Mouse (Mus musculus) gastrocnemius, postnatal 36 days (tissue): ENCODE measurements at regions not wholly inside any gene's neighbourhood (a gene's known extent, or its start where the extent isn't known, plus 50 kb on each side); places are given as distances from the start of the nearest gene placed in this dataset.

Experiments
- DNase-seq, 2 experiments: peaks; one replicate each; pipeline ENCODE4 v3.0.0; 2022
- intact Hi-C: fragments of 180-260 bp; cut with DNase I; formaldehyde crosslinking; loops from one replicate; pipeline ENCODE4 v1.15.1; 2025

GRCm38 (mm10) chr8:34709911-34710733 lies 598.6 kb upstream of the Gm10131 start:
- DNase-seq, result no peak
- intact Hi-C loops, result no loop called here

DNA sequence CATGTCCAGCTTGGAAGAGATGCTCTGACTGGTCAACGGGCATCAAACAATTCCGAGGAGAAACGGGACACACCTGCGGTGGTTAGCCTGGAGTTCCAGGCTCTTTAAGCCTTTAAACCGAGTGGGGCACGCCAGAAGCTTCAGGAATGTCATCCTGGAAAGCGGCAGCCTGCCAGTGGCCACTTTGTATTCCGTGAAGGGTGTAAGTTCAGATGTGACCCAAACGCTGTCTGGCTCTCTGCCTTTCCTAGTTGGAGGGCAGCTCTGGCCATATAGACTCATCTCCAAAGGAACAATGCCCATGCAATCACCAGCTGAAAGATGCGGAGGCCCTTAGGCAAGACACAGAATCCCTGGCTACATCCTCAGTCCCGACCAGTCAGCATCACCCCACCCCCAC lies 597.8 kb upstream of the Gm10131 start:
- no peak for DNase-seq
- intact Hi-C loops, result no loop called here

GRCm38 (mm10) chr8:34703351-34703750 lies 591.8 kb upstream of the Gm10131 start:
- intact Hi-C loops, result no loop called here
- no peak for DNase-seq

DNA sequence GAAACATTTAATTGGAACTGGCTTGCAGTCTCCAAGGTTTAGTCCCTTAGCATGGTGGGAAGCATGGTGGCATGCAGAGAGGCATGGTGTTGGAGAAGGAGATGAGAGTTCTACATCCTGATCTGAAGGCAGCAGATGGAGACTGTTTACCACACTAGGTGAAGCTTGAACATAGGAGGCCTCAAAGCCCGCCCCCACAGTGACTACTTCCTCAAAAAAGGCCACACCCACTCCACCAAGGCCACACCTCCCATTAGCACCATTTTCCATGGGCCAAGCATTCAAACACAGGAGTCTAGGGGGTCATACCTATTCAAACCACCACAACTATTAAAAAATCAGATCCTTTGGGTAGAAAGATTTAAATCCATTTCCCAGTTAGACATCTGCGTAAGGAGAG lies 591.3 kb upstream of the Gm10131 start:
- intact Hi-C loops, result no loop called here
- no peak for DNase-seq

DNA sequence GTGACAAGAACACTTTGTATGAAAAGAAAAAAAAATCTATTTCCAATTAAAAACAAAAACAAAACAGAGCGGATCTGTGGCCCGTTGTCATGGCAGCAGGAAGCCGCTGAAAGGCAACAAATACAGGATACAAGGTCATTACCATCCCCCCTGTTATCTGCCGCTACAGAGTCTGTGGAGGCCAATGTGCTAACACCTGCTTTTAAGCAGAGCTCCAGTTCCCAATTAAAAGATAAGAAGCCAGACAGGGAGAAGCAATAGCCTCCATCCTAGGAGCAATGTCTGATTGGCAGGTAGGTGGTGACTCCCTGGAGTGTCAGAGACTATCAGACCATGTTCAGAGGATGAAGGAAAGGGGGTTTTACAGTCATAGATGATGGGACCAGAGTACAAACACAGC lies 587.5 kb upstream of the Gm10131 start:
- intact Hi-C loops, result no loop called here
- no peak for DNase-seq

- intact Hi-C loops, result no loop called here
- DNase-seq, result no peak
Measured at GRCm38 (mm10) chr8:34696365-34696764, 584.8 kb upstream of the Gm10131 start.

- no peak for DNase-seq
- intact Hi-C loops, result no loop called here
Measured at GRCm38 (mm10) chr8:34692606-34693005, 581.1 kb upstream of the Gm10131 start.

GRCm38 (mm10) chr8:34691776-34692175 lies 580.2 kb upstream of the Gm10131 start:
- no peak for DNase-seq
- intact Hi-C loops, result no loop called here

DNA sequence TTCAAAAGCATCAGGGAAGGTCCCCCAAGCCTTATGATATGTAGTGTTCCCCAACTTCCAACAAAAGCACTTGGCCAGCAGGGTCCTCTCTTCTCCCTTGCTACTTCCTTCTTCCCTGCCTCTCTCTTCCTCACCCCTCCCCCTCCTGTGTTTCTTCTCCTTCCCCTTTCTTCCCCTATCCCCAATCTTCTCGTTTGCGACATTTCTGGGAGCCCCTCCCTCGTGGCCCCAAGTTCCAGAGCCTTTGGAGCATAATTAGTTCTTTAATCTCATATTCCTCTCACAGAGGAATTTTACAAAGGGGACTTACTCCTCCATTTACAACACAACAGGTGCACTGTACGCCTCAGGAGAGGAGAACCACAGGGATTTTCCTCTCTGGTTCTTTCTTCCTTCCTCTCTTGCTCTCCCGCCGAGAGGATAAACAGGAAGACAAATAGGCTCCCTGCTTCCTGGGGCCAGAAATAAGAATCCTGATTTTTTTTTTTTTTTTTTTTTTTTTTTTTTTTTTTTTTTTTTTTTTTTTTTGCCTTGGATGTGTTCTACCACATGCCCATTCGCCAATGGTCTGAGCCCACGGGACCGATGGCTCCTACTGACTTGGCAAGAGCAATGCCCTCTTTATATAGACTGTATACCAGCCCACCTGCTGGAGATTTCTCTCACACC lies 578.4 kb upstream of the Gm10131 start:
- no peak for DNase-seq
- intact Hi-C loops, result no loop called here

DNA sequence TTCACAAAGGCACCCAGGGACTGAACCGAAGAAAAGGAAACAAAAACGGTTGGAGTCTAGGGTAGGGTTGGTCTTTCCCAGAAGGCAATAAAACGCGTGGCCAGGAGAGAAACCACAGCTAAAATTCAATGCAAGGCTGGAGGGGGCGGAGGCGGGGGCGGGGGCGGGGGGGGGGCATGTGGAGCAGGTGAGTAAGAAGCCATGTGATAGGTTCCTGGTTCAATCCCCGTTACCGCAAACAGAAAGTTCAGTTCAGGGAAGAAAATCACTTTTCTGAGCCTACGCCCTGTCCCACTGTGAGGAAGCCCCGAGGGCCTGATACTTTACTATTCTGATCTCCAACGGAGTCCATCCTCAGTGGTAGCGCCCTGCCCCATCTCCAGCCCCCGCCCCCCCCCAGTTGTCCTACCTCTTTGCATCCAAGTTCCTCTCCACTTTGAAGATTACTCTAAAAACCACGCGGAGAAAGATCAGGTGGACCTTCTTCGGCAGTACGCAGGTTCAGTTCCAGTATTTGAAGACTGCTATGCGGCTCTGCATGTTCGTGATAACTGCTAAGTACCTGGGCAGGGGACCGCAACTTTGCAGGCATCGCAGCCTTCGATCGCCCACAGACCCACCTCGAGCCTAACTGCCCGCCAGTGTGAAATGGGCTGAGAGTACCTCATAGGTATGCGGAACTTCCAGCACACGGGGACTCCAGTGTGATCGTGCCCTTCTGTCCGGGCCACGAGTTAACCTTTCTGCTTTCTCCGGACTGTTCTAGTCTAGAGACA lies 577.7 kb upstream of the Gm10131 start:
- intact Hi-C loops, result no loop called here
- DNase-seq, result no peak

DNA sequence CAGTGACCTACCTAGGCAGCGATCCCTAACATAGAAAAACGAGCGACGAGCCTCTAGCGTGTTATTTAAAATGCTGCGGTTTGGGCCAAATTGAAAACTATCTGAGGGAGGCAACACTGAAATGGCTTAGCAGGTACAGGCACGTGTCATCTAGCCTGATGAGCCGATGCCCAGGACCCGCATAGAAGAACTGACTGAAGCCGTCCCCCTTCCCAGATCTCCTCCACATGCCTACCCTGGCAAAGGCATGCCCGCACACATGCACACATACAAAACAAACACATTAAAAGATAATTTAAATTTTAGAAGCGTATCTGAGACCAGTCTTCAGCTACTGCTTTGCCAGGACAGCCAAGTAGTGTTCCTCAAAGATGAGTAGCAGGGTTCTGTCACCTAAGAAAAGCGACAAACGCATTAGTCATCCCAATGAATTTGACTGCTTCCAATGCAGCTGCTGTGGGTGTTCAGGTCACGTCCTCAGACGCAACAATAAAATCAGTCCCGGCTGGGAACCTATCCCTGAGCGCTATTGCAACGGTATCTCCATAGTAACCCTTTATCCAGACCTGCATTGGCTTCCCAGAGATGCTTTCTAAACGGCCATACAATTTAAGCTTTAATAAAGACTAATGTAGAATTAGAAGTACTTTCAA lies 577.0 kb upstream of the Gm10131 start:
- intact Hi-C loops, result no loop called here
- no peak for DNase-seq

GRCm38 (mm10) chr8:34686371-34686770 lies 574.8 kb upstream of the Gm10131 start:
- intact Hi-C loops, result no loop called here
- no peak for DNase-seq

GRCm38 (mm10) chr8:34684683-34685082 lies 573.1 kb upstream of the Gm10131 start:
- intact Hi-C loops, result no loop called here
- no peak for DNase-seq

GRCm38 (mm10) chr8:34683173-34683572 lies 571.6 kb upstream of the Gm10131 start:
- DNase-seq, result no peak
- intact Hi-C loops, result no loop called here

DNA sequence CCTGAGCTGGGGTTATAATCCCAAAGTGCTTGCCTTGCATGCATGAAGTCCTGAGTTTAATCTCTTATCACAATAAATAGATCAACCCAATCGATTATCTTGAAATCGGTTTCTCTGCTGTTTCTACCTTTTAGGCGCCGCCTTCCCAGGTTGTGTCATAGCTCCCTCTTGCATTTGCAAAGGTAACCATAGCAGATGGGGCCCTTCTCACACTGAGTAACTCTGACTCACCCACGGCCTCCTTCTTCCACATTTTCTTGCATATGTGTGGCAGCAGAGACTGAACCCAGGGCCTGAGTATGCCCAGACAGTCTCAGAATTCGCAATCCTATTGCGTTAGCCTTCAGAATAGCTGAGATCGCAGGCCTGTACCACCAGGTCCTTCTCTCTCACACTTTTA lies 570.7 kb upstream of the Gm10131 start:
- intact Hi-C loops, result no loop called here
- DNase-seq, result no peak

DNA sequence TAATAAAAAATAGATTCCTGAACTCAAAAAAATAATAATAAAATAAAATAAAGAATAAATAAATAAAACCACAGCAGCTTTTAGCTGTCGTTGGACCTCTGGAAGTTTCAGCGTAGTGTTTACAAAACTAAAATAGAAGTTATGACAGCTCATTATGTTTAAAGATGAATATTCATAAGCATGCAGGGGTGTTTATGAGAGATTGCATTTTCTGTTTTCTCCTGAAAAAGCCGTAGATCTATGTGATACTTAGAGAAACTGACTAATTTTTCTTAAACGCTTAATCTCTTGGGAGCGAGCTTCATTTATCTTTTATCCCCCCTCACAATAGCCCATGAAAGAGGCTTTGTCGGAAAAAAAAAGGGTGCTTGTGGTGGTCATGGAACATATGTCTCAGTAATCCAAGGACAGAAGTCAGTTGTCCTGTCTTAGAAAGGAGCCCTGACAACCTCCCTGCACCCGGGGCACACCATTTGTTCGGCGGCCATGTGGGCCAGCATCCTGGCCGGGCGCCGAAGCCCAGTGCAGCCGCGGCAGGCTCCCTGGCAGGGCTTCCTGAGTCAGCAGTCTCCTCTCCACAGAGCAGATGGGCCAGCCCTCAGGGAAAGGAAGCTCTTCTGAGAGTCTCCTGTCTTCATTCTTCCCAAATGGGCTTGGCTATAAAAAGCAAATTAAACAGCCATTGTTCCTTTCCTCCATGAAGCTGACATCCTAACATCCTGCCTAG lies 568.2 kb upstream of the Gm10131 start:
- DNase-seq, result peak in 1 of 2 experiments; percentile 12
- intact Hi-C loops, result no loop called here

DNA sequence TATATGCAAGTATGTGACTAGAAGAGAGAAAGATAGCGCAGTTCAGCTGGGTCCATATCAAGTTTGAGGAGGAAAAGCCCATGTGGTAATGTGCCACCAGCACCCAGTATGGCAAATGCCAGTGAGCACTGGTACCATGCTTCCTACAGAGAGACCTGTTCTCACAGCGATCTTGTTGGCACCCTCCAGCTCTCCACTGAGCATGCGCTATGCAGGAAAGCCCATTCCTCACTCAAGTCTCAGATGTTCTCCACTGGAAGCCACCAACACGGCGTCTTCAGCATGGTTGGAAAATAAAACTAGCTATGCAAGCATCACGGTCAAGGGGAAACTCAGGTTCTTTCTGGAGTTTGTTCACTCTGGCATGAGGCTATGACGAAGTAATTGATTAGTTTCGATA lies 567.3 kb upstream of the Gm10131 start:
- intact Hi-C loops, result no loop called here
- no peak for DNase-seq

GRCm38 (mm10) chr8:34671716-34672115 lies 560.2 kb upstream of the Gm10131 start:
- no peak for DNase-seq
- intact Hi-C loops, result no loop called here

GRCm38 (mm10) chr8:34670930-34671715 lies 559.6 kb upstream of the Gm10131 start:
- intact Hi-C loops, result no loop called here
- no peak for DNase-seq

DNA sequence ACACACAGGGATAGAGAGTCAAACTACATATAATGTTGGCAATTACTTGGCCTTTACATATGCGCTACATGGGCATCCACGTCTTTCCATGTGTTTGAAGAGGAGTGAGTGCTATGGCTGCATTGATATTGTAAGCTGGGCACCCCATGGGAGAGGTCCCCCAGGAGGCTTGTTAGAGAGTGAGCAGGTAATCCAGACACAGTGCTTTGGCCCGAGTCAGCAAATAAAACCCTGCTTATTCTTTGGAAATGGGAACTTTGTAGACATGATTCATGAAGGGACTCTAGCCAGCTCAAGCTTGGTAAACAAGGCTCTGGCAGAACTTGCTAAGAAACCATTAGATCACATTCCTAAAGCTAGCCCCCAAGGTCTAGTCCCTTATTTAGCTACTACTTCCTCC lies 557.6 kb upstream of the Gm10131 start:
- intact Hi-C loops, result no loop called here

More for the DNA sequence above, 557.6 kb upstream of the Gm10131 start:
- no peak for DNase-seq
